Mouse (Mus musculus): Measurements from ENCODE around the gene S1pr1.
A peak's percentile ranks its signal among the peaks of the same experiment; 100 is the strongest.

The S1pr1 gene

GRCm38 (mm10) chr3:115714671-115715651 is at the start of gene S1pr1:
Gene S1pr1, minus strand, starts transcription at chr3:115715072.
- peak; percentile 92 to 93 for DNase-seq (ENCODE audit: low spot score in 2 of 2)

GRCm38 (mm10) chr3:115763292-115763691 is 48.4 kb upstream of the S1pr1 start:
- no peak for DNase-seq (ENCODE audit: low spot score in 2 of 2)

- no peak for DNase-seq (ENCODE audit: low spot score in 2 of 2)
These were observed 48.0 kb upstream of the S1pr1 start for GRCm38 (mm10) chr3:115762841-115763240.

- DNase-seq (ENCODE audit: low spot score in 2 of 2) = no peak
These were observed 44.8 kb upstream of the S1pr1 start for GRCm38 (mm10) chr3:115759659-115760058.

GRCm38 (mm10) chr3:115758455-115758912 is 43.6 kb upstream of the S1pr1 start:
- peak; percentile 34 to 37 for DNase-seq (ENCODE audit: low spot score in 2 of 2)

GRCm38 (mm10) chr3:115754466-115754865 is 39.6 kb upstream of the S1pr1 start:
- DNase-seq (ENCODE audit: low spot score in 2 of 2) = no peak

- no peak for DNase-seq (ENCODE audit: low spot score in 2 of 2)
These were observed 35.5 kb upstream of the S1pr1 start for GRCm38 (mm10) chr3:115750369-115750768.

- no peak for DNase-seq (ENCODE audit: low spot score in 2 of 2)
These were observed 33.6 kb upstream of the S1pr1 start for GRCm38 (mm10) chr3:115748289-115748989.

- no peak for DNase-seq (ENCODE audit: low spot score in 2 of 2)
These were observed 31.6 kb upstream of the S1pr1 start for GRCm38 (mm10) chr3:115746511-115746910.

- no peak for DNase-seq (ENCODE audit: low spot score in 2 of 2)
These were observed 30.2 kb upstream of the S1pr1 start for GRCm38 (mm10) chr3:115745088-115745487.

- DNase-seq (ENCODE audit: low spot score in 2 of 2) = no peak
These were observed 23.7 kb upstream of the S1pr1 start for GRCm38 (mm10) chr3:115738524-115738923.

- DNase-seq (ENCODE audit: low spot score in 2 of 2) = no peak
These were observed 23.0 kb upstream of the S1pr1 start for GRCm38 (mm10) chr3:115737785-115738318.

GRCm38 (mm10) chr3:115735540-115735939 is 20.7 kb upstream of the S1pr1 start:
- DNase-seq (ENCODE audit: low spot score in 2 of 2) = no peak

- DNase-seq (ENCODE audit: low spot score in 2 of 2) = peak; percentile 14 to 22
These were observed 20.0 kb upstream of the S1pr1 start for GRCm38 (mm10) chr3:115734841-115735240.

- DNase-seq (ENCODE audit: low spot score in 2 of 2) = no peak
These were observed 15.5 kb upstream of the S1pr1 start for GRCm38 (mm10) chr3:115730336-115730735.

- peak; percentile 83 to 85 for DNase-seq (ENCODE audit: low spot score in 2 of 2)
These were observed 14.3 kb upstream of the S1pr1 start for GRCm38 (mm10) chr3:115729187-115729586.

GRCm38 (mm10) chr3:115728211-115728610 is 13.3 kb upstream of the S1pr1 start:
- DNase-seq (ENCODE audit: low spot score in 2 of 2) = no peak

GRCm38 (mm10) chr3:115718886-115719285 is 4.0 kb upstream of the S1pr1 start:
- DNase-seq (ENCODE audit: low spot score in 2 of 2) = no peak

GRCm38 (mm10) chr3:115715900-115716515 is 1.1 kb upstream of the S1pr1 start:
- DNase-seq (ENCODE audit: low spot score in 2 of 2) = peak; percentile 68 to 70

GRCm38 (mm10) chr3:115714049-115714435 is 830 bp downstream of the S1pr1 start:
- DNase-seq (ENCODE audit: low spot score in 2 of 2) = peak; percentile 43 to 64

- DNase-seq (ENCODE audit: low spot score in 2 of 2) = peak; percentile 53 to 62
These were observed 1.3 kb downstream of the S1pr1 start for GRCm38 (mm10) chr3:115713417-115714048.
